Mouse (Mus musculus) liver, adult 2 months (tissue): ENCODE data around the gene Gm5089.

Experiments used
- CTCF ChIP-seq: fragments of 200-500 bp; IDR thresholded peaks from 2 replicates; pipeline ENCODE4 v1.5.1; 2011; ENCODE audit warnings: low read depth, low read length, control low read depth
- POLR2A ChIP-seq: fragments of 200-500 bp; IDR thresholded peaks from 2 replicates; pipeline ENCODE4 v1.6.1; 2011; ENCODE audit warnings: low read length, control low read depth; ENCODE audit not compliant: insufficient read depth; ENCODE audit errors: extremely low read depth

- TF ChIP-seq CTCF (no peak), POLR2A (no peak)
Measured at GRCm38 (mm10) chr14:122390935-122391334, 60.0 kb downstream of the Gm5089 start.
